Mouse (Mus musculus) ovary, postnatal 14 days (tissue): ENCODE measurements around the gene Timeless.
"Not testable (repeated sequence)": the region's sequence is repeated elsewhere in the genome, so short reads cannot be mapped to it uniquely, and the experiment has no call there.

ENCODE experiments used
- DNase-seq: peaks from one replicate; pipeline ENCODE4 v3.0.0; 2022; ENCODE audit warnings: low spot score

The Timeless gene

DNA sequence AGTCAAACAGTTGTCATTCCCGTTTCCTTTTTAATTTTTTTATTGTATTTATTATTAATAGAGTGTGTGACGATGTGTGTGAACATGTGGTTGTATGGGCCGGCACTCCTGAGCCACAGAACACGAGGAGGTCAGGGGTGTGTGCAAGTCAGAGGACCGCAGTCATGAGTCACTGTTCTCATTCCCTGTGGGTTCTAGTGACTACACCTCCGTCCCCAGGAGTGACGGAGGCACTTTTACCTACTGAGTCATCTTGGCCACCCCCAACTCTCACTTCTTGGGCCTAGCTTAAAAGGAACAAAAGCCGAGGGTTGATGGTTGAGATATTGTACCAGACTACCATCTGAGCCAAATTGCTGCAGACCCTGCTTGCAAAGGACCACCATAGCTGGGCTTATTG is 24.5 kb downstream of the Timeless start:
- no peak for DNase-seq

DNA sequence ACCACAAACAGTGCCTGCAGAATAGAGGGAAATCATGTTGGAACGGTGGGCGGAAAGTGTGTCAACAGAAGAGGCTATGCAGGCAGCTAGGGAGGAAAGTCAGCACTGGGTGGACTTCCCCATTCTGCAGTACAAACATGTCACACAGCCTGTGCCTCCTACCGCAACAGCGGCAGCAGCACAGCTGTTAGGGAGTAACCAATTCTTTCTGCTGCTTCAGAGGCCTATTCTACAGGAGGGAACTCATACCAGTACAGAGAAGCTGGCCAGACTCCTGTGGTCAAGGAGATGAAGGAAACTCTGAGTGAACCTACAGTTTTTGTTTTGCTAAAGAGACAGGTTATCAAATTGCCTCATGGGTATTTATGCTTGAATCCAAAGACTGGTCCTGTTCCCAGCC is 27.1 kb downstream of the Timeless start:
- no peak for DNase-seq

DNA sequence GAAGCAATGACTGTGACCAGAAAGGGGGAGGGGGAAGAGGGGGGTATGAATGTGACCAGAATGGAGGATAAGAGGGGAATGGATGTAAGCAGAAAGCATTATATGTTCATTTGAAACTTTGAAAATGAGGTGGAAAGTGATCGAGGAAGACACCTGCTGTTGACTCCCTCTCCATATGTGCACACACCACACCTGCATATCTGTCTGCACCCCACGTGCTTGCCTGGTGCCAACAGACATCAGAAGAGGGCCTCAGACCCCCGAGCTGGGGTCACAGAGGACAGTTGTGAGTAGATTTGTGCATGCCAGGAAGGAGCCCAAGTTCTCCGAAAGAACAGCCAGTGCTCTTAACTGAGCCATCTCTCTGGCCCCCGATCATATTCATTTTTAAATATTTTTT is 28.1 kb downstream of the Timeless start:
- no peak for DNase-seq

DNA sequence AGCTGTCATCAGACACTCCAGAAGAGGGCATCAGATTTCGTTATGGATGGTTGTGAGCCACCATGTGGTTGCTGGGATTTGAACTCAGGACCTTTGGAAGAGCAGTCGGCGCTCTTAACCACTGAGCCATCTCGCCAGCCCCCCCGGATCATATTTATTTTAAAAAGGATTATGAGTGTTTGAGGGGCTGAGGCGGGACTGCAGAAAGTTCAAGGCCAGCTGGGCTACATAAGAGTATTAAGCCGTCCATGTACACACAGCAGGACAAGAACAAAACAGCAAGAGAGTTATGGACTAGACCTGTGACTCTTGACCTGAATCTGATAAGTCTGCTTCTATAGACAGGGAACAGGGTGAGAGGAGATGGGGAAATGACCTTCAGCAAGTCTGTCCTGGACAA is 28.5 kb downstream of the Timeless start:
- not testable (repeated sequence) for DNase-seq

DNA sequence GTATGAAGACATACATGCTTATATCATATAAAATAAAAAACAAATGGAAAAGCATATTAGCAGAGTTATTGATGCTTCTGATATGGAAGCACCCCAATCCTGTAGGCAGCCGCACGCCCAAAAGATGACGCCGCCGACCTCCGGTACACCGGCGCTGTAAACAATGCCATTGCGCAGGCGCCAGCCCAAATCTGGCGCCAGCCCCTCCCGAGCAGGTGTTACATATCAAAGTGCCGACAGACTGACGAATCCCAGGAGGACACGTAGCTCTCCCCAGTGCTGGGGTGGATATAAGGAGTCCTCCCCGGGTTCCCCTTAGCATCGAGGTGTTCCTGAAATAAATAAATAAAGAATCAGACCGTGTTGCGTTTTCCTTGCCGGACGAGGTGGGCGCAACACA is 30.4 kb downstream of the Timeless start:
- DNase-seq = no peak

DNA sequence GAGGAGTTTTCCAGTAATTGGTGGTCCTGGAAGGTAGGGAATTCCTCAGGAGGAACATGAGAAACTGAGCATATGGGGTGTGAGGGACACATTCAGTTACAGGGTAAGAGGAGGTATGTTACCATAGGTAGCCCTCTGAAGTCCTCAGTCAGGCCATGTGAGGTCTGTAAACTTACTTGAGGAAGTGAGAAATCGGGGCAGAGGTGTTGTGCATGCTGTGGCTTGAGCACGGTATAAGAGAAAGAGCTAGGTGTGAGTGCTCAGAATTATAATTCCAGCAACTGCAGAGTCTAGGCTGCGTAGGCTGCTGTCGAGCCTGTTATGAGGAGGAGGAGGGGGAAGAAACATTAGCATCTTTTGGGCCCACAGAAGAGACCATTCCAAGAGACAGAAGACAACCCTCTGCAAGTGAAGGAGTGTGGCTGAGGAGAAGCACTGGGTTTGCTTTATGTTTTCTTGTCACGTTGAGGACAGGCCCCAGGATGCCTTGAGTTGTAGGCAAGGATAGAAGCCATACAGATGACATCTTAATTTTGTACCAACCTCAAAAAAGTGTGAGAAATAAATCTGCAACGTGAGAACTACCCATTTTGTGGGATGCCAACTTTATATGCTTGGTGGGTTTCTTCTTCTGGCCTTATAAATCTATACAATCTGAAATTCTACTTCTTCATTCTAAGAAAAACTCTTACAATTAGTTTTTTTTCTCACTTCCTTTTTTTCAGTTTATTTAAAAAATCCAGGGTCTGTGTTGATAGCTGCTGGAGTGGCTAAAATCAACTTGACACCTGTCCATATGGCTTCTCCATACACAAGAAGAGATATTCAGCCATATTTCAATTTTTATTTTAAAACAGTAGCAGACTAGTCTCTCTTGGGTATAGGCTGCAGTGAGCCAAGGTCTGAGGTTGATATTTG is 31.8 kb downstream of the Timeless start:
- DNase-seq = no peak

DNA sequence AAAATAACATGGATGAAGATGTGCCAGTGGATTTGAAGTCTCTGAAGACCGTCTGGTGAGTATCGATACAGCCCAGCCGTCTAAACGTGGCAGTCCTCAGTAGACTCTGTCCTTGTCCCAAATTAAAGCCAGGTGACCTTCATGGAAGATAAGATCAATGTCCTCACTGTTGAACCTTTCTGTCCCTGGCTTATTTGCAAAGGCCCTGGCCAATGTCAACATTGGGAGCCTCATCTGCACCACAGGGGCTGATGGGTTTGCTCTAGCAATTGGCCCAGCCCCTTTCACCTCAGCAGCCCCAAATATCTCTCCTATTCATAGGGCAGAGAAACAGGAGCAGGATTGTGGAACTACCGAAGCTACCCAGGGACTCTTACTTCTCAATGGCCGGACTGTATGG is 36.5 kb downstream of the Timeless start, which contains the start of gene Apof:
Gene Apof, plus strand, starts transcription at position 301 of the 400 bp plus-strand sequence.
- DNase-seq = no peak

DNA sequence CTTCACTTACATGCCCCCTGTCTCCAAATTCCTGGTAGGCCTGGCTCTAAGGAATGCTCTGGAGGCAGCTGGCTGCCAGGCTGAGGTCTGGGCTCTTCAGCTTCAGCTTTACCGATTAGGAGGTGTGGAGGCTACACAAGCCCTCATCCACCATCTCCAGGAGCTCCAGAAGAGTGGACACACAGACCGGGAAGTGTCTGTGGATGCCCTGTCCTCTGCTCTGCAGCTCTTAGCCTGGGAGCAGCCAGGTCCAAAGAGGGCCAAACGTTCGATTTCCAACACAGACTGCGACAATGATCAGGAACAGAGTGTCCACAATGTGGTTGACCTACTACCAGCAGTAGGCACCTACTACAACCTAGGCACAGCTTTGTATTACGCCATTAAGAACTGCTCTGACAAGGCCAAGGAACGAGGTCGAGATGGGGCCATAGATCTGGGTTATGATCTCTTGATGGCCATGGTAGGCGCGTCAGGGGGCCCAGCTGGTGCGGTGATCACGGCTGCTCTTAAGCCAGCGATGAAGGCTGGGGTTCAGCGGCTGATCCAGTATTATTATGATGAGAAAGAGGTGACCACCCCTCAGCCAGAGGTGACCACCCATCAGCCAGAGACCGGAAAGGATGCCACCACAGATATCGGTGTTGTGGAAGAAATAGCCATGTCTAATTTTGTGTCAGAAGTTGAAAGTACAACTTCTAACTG is 37.5 kb downstream of the Timeless start:
- no peak for DNase-seq

DNA sequence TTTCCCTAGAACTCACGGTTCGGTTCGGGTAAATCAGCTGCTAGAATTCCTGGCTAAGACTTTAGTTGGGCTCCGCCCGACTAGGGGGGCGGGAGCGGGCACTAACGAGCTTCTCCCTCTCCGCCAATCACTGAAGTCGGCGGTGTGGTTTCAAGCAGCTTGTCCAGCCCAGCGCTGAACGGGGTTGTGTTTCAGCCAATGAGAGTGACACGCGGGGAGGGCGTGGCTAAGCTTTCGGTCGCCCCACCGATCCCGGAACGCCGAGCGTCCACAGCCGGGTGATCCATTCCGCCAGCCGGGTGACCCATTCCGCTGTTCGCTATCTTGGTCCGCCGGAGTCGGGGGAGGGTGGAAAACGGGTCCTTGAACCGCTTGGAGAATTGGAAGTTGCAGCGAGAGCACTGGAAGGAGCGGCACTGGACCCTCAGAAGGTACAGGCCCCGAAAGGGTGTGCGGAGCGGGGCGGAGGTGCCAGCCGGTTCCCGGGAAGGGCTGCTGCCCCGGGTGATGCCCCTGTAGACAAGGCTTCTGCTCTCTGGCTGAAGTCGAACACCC is 38.5 kb downstream of the Timeless start, which contains the start of gene Stat2:
Gene Stat2, plus strand, starts transcription at position 273 of the 555 bp plus-strand sequence.
- peak; percentile 90 for DNase-seq

DNA sequence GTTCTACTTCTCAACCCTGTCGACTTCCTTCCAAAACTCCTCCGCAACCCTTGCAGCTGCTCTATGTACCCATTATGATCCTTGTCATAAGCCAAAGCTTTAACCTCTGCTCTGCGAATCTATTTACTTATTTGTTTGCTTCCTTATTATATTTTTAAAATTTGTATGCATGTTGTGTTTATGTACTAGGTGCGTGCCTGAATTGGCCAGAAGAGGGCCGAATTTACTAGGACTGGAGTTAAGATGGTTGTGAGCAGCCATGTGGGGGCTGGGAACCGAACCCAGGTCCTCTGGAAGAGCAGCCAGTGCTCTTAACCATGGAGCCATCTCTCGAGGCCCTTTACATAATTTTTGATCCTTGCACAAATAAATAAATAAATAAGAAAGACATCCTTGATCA is 39.0 kb downstream of the Timeless start:
- no peak for DNase-seq

DNA sequence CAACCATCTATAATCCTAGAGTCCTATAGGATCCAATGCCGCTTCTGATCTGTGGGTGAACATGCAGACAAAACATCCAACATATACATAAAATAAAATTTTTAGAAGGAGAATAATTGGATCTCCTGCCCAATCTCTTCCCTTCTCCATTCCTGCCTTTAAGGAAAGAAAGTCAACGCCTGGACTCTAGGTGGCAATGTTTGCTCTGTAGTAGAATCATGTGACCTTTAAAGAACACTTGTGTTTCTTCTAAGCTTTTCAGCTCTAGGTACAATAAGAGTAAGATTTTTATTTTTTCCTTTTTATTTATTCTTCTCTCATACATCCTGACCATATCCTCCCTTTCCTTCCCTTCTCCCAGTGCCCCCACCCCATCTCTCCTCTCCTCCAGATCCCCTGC is 40.0 kb downstream of the Timeless start:
- no peak for DNase-seq

DNA sequence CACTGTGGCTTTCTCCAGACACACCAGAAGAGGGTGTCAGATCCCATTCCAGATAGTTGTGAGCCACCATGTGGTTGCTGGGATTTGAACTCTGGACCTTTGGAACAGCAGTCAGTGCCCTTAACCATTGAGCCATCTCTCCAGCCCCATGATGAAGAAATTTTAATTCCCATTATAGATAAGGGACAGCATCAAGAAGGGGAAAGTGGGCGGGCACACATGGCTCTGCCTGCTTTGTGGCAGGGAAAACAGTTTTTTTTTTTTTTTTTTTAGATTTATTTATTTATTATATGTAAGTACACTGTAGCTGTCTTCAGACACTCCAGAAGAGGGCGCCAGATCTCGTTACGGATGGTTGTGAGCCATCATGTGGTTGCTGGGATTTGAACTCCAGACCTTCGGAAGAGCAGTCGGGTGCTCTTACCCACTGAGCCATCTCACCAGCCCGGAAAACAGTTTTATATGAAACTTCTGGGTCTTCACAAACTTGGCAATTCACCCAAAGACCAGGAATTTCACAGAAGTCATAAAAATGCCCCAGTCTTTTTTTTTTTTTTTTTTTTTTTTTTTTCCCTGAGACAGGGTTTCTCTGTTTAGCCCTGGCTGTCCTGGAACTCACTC is 41.1 kb downstream of the Timeless start:
- not testable (repeated sequence) for DNase-seq

DNA sequence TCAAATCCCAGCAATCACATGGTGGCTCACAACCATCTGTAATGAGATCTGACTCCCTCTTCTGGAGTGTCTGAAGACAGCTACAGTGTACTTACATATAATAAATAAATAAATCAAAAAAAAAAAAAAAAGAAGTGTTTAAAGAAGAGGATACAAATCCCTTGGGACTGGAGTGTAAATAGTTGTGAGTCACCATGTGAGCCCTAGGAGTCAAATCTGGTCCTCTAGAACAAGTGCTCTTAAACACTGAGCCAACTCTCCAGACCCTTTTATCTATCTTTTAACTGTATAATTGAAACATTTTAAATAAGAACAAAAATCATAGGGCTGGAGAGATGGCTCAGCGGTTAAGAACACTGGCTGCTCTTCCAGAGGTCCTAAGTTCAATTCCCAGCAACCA is 43.5 kb downstream of the Timeless start:
- not testable (repeated sequence) for DNase-seq

DNA sequence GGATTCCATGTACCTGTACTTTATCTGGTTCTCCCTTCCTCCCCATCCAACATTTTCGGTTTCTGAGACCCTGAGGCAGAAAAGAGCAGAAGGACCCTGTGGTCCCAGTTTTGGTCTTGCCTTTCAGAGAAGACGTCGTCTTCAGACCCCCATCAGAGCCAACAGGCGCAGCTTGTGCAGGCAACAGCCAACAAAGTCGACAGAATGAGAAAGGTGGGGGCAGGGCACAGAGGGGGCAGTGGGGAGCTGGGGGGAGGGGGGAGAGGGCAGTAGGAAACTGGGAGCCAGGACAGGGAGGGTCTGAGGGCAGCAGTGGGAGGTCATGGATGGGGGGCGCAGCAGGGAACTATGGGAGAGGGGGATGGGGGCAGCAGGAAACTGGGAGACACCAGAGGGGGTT is 46.3 kb downstream of the Timeless start:
- DNase-seq = no peak

DNA sequence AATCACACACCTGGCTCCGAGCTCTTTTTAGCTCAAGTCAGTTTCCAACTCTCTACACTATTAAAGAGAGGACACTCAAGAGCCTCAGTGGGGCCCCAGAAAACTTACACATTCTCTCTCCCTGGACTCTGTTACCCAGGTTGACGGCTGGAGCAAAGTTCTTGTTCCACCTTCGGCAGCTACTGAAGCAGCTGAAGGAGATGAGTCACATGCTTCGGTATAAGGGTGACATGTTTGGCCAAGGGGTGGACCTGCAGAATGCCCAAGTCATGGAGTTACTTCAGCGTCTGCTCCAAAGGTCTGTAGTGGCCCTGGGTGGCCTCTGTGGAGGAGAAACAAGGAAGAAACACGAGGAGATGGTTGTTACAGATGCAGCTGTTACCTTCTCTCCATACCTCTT is 49.1 kb downstream of the Timeless start:
- DNase-seq = no peak

DNA sequence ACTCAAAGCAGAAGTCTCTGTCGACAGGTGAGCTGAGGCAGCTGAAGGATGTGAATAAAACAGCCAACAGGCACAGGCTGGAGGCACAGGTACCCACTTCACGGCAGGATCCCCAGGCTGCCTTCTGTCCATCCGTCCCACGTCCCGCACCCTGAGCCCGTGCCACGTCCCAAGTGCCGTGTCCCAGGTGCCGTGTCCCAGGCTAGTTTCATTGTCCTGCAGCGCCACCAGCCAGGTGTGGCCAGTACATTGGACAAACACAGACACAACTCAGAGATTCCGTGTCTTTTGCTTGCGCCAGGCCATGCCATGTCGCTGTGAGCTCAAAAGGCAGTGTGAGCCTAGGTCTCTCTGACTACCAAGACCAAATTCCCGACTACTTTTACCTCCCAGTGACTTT is 49.8 kb downstream of the Timeless start:
- DNase-seq = no peak

DNA sequence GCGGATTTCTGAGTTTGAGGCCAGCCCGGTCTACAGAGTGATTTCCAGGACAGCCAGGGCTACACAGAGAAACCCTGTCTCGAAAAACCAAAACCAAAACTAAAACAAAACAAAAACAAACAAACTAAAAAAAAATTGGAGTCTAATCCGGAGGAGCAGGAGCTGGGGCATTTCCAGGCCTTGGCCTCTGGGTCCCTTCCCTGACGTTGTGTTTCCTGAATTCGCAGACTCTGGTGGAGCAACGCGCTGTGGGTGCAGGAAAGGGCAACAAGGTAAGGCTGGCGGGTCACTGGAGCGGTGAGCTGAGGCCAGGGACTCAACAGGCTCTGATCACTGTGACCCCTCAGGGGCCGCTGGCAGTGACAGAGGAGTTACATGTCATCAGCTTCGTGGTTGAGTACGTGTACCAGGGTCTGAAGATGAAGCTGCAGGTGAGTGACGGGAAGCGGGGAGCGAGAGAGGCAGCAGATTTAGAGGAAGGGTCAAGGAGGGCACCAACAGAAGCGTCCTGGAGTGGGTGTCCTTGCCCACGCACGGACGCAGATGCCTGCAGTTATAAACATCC is 51.1 kb downstream of the Timeless start:
- DNase-seq = no peak

DNA sequence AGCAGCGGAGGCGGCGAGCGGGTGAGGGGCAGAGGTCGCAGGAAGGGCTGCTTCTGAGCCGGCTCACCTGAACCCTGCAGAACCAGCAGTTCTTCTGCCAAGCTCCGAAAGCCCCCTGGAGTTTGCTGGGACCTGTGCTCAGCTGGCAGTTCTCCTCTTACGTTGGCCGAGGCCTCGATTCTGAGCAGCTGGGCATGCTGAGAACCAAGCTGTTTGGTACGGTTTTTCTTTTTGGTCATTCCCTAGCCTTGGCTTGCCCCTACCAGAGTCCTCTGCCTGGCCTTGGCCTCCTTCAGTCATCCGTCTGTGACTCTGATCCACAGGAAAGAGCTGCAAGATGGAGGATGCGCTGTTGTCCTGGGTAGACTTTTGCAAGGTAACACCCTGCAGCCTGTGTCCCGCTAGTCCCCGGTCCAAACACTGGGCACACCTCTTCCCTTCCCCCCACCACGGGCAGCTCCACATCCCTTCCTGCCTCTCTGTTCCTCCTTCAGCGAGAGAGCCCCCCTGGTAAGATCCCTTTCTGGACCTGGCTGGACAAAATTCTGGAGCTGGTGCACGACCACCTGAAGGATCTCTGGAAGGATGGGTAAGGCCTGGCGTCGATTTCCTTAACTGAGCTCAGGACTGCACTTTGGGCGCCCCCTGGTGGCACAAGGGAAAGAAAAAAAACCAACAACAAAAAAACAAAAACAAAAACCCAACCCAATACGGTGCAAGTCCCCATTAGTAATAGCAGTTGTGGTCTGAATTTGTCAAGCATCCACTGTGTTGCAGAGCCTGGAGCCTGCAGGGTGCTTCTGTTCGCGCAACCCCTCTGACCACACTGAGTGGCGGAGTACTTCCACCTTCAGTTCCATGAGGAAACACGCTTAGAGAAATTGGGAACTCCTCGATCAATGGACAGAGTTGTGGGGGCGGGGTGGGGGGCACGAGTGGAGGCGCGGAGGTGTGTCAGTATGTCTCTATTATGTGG is 52.0 kb downstream of the Timeless start:
- DNase-seq = peak; percentile 61

DNA sequence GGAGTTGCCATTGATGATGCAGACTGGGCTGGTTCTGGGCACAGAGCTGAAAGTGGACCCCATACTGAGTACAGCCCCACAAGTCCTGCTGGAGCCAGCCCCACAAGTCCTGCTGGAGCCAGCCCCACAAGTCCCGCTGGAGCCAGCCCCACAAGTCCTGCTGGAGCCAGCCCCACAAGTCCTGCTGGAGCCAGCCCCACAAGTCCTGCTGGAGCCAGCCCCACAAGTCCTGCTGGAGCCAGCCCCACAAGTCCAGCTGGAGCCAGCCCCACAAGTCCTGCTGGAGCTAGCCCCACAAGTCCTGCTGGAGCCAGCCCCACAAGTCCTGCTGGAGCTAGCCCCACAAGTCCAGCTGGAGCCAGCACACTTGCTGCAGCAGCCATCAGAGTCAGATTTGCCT is 58.7 kb downstream of the Timeless start:
- DNase-seq = not testable (repeated sequence)

DNA sequence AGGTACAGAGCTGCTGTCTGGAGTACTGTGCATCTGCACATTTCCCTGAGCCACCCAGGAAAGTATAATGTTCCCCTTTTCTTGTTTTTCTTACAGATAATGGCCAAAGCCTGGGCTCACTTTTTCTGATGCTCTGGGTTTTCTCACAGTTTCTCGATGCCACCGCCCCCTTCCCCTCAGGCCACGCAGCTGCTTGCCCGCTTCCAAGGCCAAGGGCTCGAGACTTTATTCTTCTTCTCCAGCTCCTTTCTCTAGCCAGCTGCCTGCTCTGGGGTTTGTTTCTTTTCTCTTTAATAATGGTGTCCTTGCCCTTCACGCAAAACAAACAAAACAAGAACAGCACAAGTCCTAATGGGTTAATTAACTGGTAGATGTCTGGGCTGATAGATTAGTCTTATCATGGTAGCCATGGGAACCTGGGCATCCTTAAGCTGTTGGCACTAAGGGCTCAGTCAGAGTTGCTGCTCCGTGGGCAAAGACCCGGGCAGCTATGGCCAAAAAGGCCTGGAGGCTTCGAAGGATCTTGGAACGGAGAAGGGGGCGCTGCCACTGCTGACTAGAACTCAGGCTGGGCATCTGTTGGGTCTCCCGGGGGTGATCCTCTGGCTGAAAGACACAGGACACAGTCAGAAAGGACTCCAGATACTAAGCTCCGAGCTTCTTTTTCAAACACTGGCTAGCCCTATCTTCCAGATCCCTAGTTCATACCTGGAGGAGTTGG is 64.7 kb downstream of the Timeless start:
- no peak for DNase-seq
